ENCODE assay signal across 8 mouse cellular contexts in the genomic region with DNA sequence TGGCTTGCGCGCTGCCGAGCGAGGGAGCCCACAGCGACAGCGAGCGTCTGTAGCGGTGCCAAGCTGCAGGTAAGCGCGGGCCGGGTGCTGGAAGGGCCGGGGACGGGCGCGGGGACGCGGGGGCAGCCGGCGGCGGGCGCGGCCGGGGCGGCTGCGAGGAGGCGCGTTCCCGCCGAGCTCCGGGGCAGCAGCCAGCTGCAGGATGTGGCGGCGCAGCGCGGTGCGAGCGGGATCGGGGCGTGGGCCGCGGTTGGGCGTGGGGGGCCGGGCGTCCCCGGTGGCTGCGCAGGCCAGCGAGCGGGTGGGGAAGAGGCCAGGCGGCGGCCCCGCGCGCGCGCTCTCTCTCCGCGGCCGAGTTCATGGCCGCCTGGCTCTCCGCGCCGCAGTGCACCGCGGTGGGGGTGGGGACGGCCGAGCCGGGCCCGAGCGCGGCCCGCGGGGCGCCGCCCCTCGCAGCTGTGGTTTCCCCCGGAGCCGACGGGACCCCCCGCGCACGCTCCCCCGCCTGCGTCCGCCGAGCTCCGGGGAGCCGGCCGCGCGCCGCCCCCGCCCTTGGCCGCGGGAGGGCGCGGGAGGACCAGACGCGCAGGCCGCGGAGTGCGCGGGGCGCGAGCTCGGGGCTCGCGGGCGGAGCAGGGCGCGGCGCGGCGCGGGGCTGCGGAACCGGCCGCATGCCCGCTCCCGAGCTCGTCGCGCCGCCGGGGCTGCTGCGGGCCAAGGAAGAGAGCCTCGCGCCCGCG. TPM values are rescaled to one million over a fixed set of nuclear protein-coding genes. Genes with fewer than 3 reads are reported as not detected.
DNase-seq lines count a peak whose midpoint lies in the region; ATAC-seq and TF ChIP-seq lines count a peak whose summit lies in the region.

No protein-coding gene starts in this region.

- H3K27me3 ChIP-seq in heart, embryonic 12.5 days (replicated peaks), result no peaks in the 10 kb centered on the region
- no peaks in the 10 kb centered on the region for H3K27me3 ChIP-seq in kidney, postnatal 0 days (ENCODE audit: insufficient read depth, low read length)
- no peaks in the 10 kb centered on the region for H3K27me3 ChIP-seq in liver, adult 2 months (ENCODE audit: control insufficient read depth, insufficient read depth, low read length)
- no peaks in the 10 kb centered on the region for H3K27me3 ChIP-seq in myocyte (ENCODE audit: control insufficient read depth, insufficient read depth, insufficient read length)

- no peak for TF ChIP-seq CTCF in kidney, postnatal 0 days (IDR thresholded peaks at IDR 0.05; ENCODE audit: low read depth)
- peak; percentile 11; the same call in 1 of the 2 replicates for TF ChIP-seq CTCF in liver, adult 2 months (IDR thresholded peaks at IDR 0.05; ENCODE audit: low read depth, low read length)

- ATAC-seq in erythroblast, adult 5-6 weeks (replicated peaks; ENCODE audit: low FRiP score, poor library complexity, severe bottlenecking), result peak; percentile 45
- peak; percentile 79 for ATAC-seq in heart, embryonic 12.5 days (ENCODE audit: insufficient number of reproducible peaks, low FRiP score)
- ATAC-seq in kidney, postnatal 0 days (replicated peaks; ENCODE audit: low FRiP score, low read depth), result peak; percentile 72

- peak overlapping the region; percentile 95 for H3K4me3 ChIP-seq in heart, embryonic 12.5 days
- H3K4me3 ChIP-seq in kidney, postnatal 0 days (replicated peaks; ENCODE audit: low read depth, low read length), result peak overlapping the region; percentile 89
- H3K4me3 ChIP-seq in liver, adult 2 months (ENCODE audit: insufficient read depth, low read depth, low read length), result peak overlapping the region; percentile 96
- H3K4me3 ChIP-seq in myocyte, result peak overlapping the region; percentile 55

- peak overlapping the region; percentile 79 for H3K4me2 ChIP-seq in heart, embryonic 12.5 days
- H3K4me2 ChIP-seq in kidney, postnatal 0 days (ENCODE audit: low read length), result peak overlapping the region; percentile 61
- no peak overlapping the region for H3K4me2 ChIP-seq in myocyte (ENCODE audit: low read depth)

- H3K27ac ChIP-seq in heart, embryonic 12.5 days (ENCODE audit: poor library complexity, severe bottlenecking), result peak overlapping the region; percentile 100
- H3K27ac ChIP-seq in kidney, postnatal 0 days, result peak overlapping the region; percentile 100
- peak overlapping the region; percentile 98 for H3K27ac ChIP-seq in liver, adult 2 months (replicated peaks; ENCODE audit: insufficient read depth, low read depth, low read length)

- H3K79me2 ChIP-seq in liver, adult 2 months (ENCODE audit: control insufficient read depth, insufficient read depth, low read length), result no peaks in the 10 kb centered on the region; the same call in 1 of the 2 replicates
- peaks cover 15% of the 10 kb centered on the region for H3K79me2 ChIP-seq in myocyte (ENCODE audit: control insufficient read depth, insufficient read depth)

- H3K9ac ChIP-seq in heart, embryonic 12.5 days, result peak overlapping the region; percentile 91
- peak overlapping the region; percentile 98 for H3K9ac ChIP-seq in kidney, postnatal 0 days (ENCODE audit: low read depth, low read length)
- H3K9ac ChIP-seq in liver, adult 2 months (ENCODE audit: low read depth, low read length), result peak overlapping the region; percentile 99

- 0 out of 2 replicates have a peak, but pooled peaks have one; percentile 14 for TF ChIP-seq POLR2A in liver, adult 2 months (IDR thresholded peaks at IDR 0.05; ENCODE audit: extremely low read depth, insufficient read depth, low read length)
- TF ChIP-seq POLR2A in myocyte (IDR thresholded peaks at IDR 0.05; ENCODE audit: insufficient read length, low read depth), result peak; percentile 71

- peaks cover 14% of the 10 kb centered on the region for H3K4me1 ChIP-seq in heart, embryonic 12.5 days (replicated peaks)
- H3K4me1 ChIP-seq in kidney, postnatal 0 days (replicated peaks; ENCODE audit: insufficient read depth, low read length), result no peaks in the 10 kb centered on the region
- H3K4me1 ChIP-seq in liver, adult 2 months (ENCODE audit: control insufficient read depth, insufficient read depth, low read length), result peaks cover 4% of the 10 kb centered on the region; the same call in 1 of the 2 replicates

- H3ac ChIP-seq in myocyte (ENCODE audit: control insufficient read depth, insufficient read length), result peak overlapping the region; percentile 99

- peaks cover 16% of the 10 kb centered on the region for H3K36me3 ChIP-seq in heart, embryonic 12.5 days
- peaks cover 8% of the 10 kb centered on the region; the same call in 1 of the 2 replicates for H3K36me3 ChIP-seq in kidney, postnatal 0 days (ENCODE audit: insufficient read depth, low read length)
- peaks cover 15% of the 10 kb centered on the region; the same call in 1 of the 2 replicates for H3K36me3 ChIP-seq in liver, adult 2 months (ENCODE audit: control insufficient read depth, insufficient read depth, low read length)
- peaks cover 7% of the 10 kb centered on the region for H3K36me3 ChIP-seq in myocyte (ENCODE audit: control insufficient read depth, insufficient read depth)

- WGBS in heart, embryonic 12.5 days, result under 1% methylated on average over 110 of the region's 128 CpGs
- WGBS in kidney, postnatal 0 days, result under 1% methylated on average over 82 of the region's 128 CpGs
- WGBS in liver, adult 2 months, result 2% methylated on average over 126 of the region's 128 CpGs

- H3K9me3 ChIP-seq in heart, embryonic 12.5 days (replicated peaks), result no peaks in the 10 kb centered on the region
- H3K9me3 ChIP-seq in kidney, postnatal 0 days (replicated peaks; ENCODE audit: low read length), result no peaks in the 10 kb centered on the region

- DNase-seq in CD4-positive helper T cell, adult 2 months (ENCODE audit: low read depth, low spot score), result peak; percentile 85
- DNase-seq in brain, embryonic 18.5 days (ENCODE audit: low read depth, low spot score), result peak; percentile 50
- DNase-seq in kidney, postnatal 0 days (ENCODE audit: low spot score), result peak; percentile 77
- peak; percentile 48 for DNase-seq in liver, adult 2 months (ENCODE audit: extremely low read depth, low read depth, low spot score)
- peak; percentile 75 to 79 for DNase-seq in spleen, postnatal 36 days (ENCODE audit: low spot score in 2 of 2)

TF ChIP-seq in myocyte, 11 proteins besides CTCF, POLR2A, EP300 and RAD21:
- TF ChIP-seq REST (IDR thresholded peaks at IDR 0.05; ENCODE audit: insufficient read depth, insufficient read length) (no peak), CEBPB (IDR thresholded peaks at IDR 0.05; ENCODE audit: insufficient read depth, poor library complexity, severe bottlenecking) (no peak), SRF (IDR thresholded peaks at IDR 0.05; ENCODE audit: control insufficient read depth, insufficient read length, low read depth) (no peak), POLR2AphosphoS2 (IDR thresholded peaks at IDR 0.05; ENCODE audit: insufficient read length, low read depth) (peak; percentile 36), MYOD1 (IDR thresholded peaks at IDR 0.05; ENCODE audit: control insufficient read depth in 1 of 3, insufficient read length in 2 of 3, low read depth in 2 of 3) (peak in 1 of 3 experiments; percentile 51), MYOG (IDR thresholded peaks at IDR 0.05; ENCODE audit: control insufficient read depth in 1 of 3, insufficient read depth in 1 of 3, insufficient read length in 2 of 3, low read depth in 2 of 3) (peak in 1 of 3 experiments; percentile 28), TCF3 (IDR thresholded peaks at IDR 0.05; ENCODE audit: insufficient read length, low read depth) (peak; percentile 46)

RNA-seq across cellular contexts. Expression of a gene that starts 0.5 kb away (rescaled TPM):
- 6.3 and 6.5 TPM in 2 replicates for total RNA-seq in erythroblast, adult 5-6 weeks (2015; ENCODE audit: low replicate concordance)
- 8.5 and 9.5 TPM in 2 replicates for total RNA-seq in erythroblast, adult 5-6 weeks (2017; ENCODE audit: low replicate concordance)
- 15.9 and 16.5 TPM in 2 replicates for polyA plus RNA-seq in heart, embryonic 12.5 days (2016; fragmentation: Nextera tagmentation; extraction: Ambion mirVana)
- 17.0 and 20.1 TPM in 2 replicates for polyA plus RNA-seq in kidney, postnatal 0 days (2015; fragmentation: Nextera tagmentation; extraction: Ambion mirVana)
- total RNA-seq in liver, adult 2 months (2014; rRNA removed), result 6.1 and 6.4 TPM in 2 replicates
- polyA plus RNA-seq in liver, adult 2 months (2012; rRNA removed), result 1.9 and 2.7 TPM in 2 replicates
- 3.8 TPM for polyA plus RNA-seq in myocyte (2012; fragmentation: generic; extraction: Trizol)

RNA-seq across cellular contexts. Expression of a gene that starts 55.8 kb away (rescaled TPM):
- not detected in 2 replicates for total RNA-seq in erythroblast, adult 5-6 weeks (2015; ENCODE audit: low replicate concordance)
- not detected in 2 replicates for total RNA-seq in erythroblast, adult 5-6 weeks (2017; ENCODE audit: low replicate concordance)
- not detected in 2 replicates for polyA plus RNA-seq in heart, embryonic 12.5 days (2016; fragmentation: Nextera tagmentation; extraction: Ambion mirVana)
- polyA plus RNA-seq in kidney, postnatal 0 days (2015; fragmentation: Nextera tagmentation; extraction: Ambion mirVana), result not detected in 2 replicates
- total RNA-seq in liver, adult 2 months (2014; rRNA removed), result under 0.01 TPM in 1 of 2 replicates, not detected in the other
- not detected in 2 replicates for polyA plus RNA-seq in liver, adult 2 months (2012; rRNA removed)
- not detected for polyA plus RNA-seq in myocyte (2012; fragmentation: generic; extraction: Trizol)

Comparison
In these comparisons a context has a peak if more than half of its experiments do, and no peak if none do; other contexts are left out.
1. Peak in every context shown above with its lines: DNase-seq, ATAC-seq, H3K4me3 ChIP-seq and H3K27ac ChIP-seq.